Mouse (Mus musculus): ENCODE results near the gene Pdha1. TPM values are rescaled to one million over a fixed set of nuclear protein-coding genes. Genes with fewer than 3 reads are reported as not detected.

Pdha1 gene
- total and polyA plus RNA-seq, 2 experiments from 2014 or later: 156 to 179 TPM

DNA sequence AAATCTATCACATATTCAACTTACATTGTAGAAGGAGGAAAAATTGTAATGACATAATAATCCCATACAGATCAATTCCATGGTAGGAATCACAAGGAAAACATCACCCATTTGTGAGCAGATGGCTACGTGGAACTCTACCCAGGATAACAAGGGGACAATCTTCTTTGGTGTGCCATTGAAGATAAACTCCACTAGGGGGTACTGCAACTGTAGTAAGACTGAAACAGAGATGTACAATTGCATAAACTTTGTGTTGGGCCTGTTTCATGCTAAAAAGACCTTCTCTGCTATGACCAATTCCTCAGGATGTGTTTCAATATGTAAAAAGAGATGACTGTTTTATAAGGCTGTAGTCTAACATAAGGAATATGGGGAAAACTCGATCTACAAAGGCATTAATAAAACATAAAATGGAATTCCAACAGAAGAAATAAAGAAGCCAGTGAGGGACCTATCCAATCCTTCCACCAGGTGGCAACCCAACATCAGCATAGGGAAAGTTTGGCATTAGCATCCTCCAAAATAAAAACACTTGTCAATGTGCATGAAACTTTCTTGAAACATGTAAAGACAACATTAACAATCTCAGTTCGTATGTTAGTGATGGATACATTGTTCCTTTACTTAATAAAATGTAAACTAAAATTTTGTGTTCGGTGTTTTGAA lies 15.1 kb upstream of the Pdha1 start:
- no peak overlapping the region for H3K9ac ChIP-seq (replicated peaks; ENCODE audit: low read length, poor library complexity, severe bottlenecking)
- H3K4me1 ChIP-seq (ENCODE audit: insufficient read depth, low read length): no peaks in the 10 kb centered on the region
- no peaks in the 10 kb centered on the region for H3K27me3 ChIP-seq (ENCODE audit: insufficient read depth, low read length)
- DNase-seq (ENCODE audit: low spot score) (peak; percentile 55), ATAC-seq (ENCODE audit: low FRiP score) (no peak)
- no peaks in the 10 kb centered on the region for H3K9me3 ChIP-seq (ENCODE audit: low read length)
- TF ChIP-seq CTCF (IDR thresholded peaks at IDR 0.05): peak; percentile 78
- H3K4me3 ChIP-seq (ENCODE audit: low read depth, low read length): no peak overlapping the region
- no peak overlapping the region for H3K4me2 ChIP-seq (ENCODE audit: low read depth, low read length, poor library complexity, severe bottlenecking)
- H3K27ac ChIP-seq (ENCODE audit: low read depth, low read length): no peak overlapping the region
- WGBS: 60% methylated on average over 4 of the region's 4 CpGs
- no peaks in the 10 kb centered on the region for H3K36me3 ChIP-seq (ENCODE audit: insufficient read depth, low read length)

DNA sequence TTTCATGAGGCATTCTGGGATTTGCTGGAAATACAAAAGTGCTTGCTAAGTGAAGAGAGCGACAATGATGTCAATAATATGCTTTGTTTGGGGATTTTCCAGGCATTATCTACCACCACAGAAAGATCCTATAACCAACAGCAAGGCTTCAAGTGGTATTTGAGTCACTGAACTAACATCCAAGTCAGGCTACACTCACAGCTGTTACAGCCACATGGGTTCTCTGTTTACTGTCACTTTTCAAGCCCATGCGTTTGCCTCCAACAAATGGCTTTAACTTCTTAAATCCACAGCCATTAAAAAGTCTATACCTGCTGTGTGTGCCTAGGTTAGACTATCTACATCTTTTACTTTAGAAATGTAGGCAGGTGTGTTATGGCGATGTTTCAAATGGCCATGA lies 10.6 kb upstream of the Pdha1 start:
- H3K36me3 ChIP-seq (ENCODE audit: insufficient read depth, low read length): no peaks in the 10 kb centered on the region
- DNase-seq (ENCODE audit: low spot score) (no peak), ATAC-seq (ENCODE audit: low FRiP score) (no peak)
- 78% methylated on average over 3 of the region's 3 CpGs for WGBS
- no peak overlapping the region for H3K4me3 ChIP-seq (ENCODE audit: low read depth, low read length)
- H3K27ac ChIP-seq (ENCODE audit: low read depth, low read length): no peak overlapping the region
- no peaks in the 10 kb centered on the region for H3K27me3 ChIP-seq (ENCODE audit: insufficient read depth, low read length)
- TF ChIP-seq CTCF (IDR thresholded peaks at IDR 0.05): no peak
- no peaks in the 10 kb centered on the region for H3K9me3 ChIP-seq (ENCODE audit: low read length)
- H3K9ac ChIP-seq (replicated peaks; ENCODE audit: low read length, poor library complexity, severe bottlenecking): no peak overlapping the region
- no peak overlapping the region for H3K4me2 ChIP-seq (ENCODE audit: low read depth, low read length, poor library complexity, severe bottlenecking)
- no peaks in the 10 kb centered on the region for H3K4me1 ChIP-seq (ENCODE audit: insufficient read depth, low read length)

DNA sequence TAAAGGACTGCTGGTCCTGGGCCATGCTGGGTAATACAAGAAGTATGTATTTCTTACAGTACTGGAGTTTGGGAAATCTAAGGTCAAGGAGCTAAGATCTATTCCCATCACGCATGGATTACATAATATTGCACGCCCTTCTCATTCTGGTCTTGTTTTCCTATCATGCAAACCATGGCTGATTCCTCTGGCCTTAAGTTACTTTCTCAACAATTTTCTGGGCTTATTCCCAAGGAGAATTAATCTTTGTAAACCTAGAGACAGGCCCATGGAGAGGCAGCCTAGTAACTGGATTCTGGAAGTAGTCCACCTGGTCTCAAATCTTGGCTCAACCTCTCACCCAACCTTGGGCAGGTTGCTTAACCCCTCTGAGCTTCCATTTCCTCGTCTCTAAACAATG lies 9.2 kb upstream of the Pdha1 start:
- Histone ChIP-seq H3K36me3 (ENCODE audit: insufficient read depth, low read length) (no peaks in the 10 kb centered on the region), H3K4me3 (ENCODE audit: low read depth, low read length) (no peak overlapping the region), H3K4me2 (ENCODE audit: low read depth, low read length, poor library complexity, severe bottlenecking) (no peak overlapping the region), H3K9me3 (ENCODE audit: low read length) (no peaks in the 10 kb centered on the region), H3K9ac (replicated peaks; ENCODE audit: low read length, poor library complexity, severe bottlenecking) (no peak overlapping the region), H3K4me1 (ENCODE audit: insufficient read depth, low read length) (no peaks in the 10 kb centered on the region), H3K27me3 (ENCODE audit: insufficient read depth, low read length) (no peaks in the 10 kb centered on the region), H3K27ac (ENCODE audit: low read depth, low read length) (no peak overlapping the region)
- no peak for ATAC-seq (ENCODE audit: low FRiP score)
- TF ChIP-seq CTCF (IDR thresholded peaks at IDR 0.05): no peak
- 84% methylated on average over 3 of the region's 3 CpGs for whole genome bisulfite sequencing
- no peak for DNase-seq (ENCODE audit: low spot score)

DNA sequence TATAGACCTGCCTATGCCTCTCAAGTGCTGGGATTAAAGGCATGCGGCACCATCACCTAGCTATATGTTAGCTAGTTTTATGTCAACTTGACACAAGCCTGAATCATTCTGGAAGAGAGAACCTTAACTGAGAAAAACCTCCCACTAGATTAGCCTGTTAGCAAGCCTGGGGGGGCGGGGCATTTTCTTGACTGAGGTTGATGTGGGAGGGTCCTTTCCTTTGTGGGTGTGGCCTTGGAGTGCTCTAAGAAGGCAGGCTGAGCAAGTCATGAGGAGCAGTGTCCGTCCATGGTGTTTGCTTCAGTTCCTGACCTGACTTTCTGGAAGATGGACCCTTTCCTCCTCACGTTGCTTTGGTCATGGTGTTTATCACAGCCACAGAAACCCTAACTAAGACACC lies 8.6 kb upstream of the Pdha1 start:
- Histone ChIP-seq H3K4me2 (ENCODE audit: low read depth, low read length, poor library complexity, severe bottlenecking) (no peak overlapping the region), H3K4me1 (ENCODE audit: insufficient read depth, low read length) (no peaks in the 10 kb centered on the region), H3K9me3 (ENCODE audit: low read length) (no peaks in the 10 kb centered on the region), H3K4me3 (ENCODE audit: low read depth, low read length) (no peak overlapping the region), H3K27me3 (ENCODE audit: insufficient read depth, low read length) (no peaks in the 10 kb centered on the region), H3K27ac (ENCODE audit: low read depth, low read length) (no peak overlapping the region), H3K36me3 (ENCODE audit: insufficient read depth, low read length) (no peaks in the 10 kb centered on the region), H3K9ac (replicated peaks; ENCODE audit: low read length, poor library complexity, severe bottlenecking) (no peak overlapping the region)
- no peak for ATAC-seq (ENCODE audit: low FRiP score)
- WGBS: 86% methylated on average over 4 of the region's 4 CpGs
- DNase-seq (ENCODE audit: low spot score): no peak
- no peak for TF ChIP-seq CTCF (IDR thresholded peaks at IDR 0.05)

DNA sequence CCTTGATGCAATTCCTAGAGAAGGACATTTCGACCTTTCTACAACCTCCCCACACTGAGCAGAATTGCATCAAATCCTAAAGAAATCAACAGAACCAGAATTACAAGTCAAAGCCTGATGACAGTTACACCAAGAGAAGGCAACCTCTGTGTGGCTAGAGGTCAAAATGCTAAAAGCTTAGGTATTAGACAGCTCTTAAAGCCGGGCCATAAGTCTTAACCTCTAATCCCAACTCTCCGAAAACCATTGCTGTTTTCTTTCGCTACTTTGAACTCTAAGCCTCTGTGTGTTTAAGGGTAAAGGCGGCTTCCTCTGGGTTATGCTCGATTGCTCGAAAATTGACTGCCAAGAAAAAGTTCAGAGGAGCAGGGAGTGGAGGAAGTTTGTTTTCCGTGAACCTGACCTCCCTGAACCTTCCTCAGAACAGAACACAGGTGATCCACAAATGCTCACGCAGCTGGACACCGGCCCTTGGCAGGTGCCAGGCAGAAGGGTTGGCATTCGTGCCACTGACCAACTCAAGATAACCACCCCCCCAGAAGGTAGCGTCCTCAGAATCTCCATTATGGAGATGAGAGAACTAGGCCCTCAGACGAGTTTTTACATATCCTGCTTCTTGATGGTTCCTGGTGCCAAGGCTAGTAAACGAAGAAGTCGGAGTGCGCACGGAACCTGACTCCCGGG lies 894 bp downstream of the Pdha1 start:
- 23% methylated on average over 18 of the region's 18 CpGs for WGBS
- no peaks in the 10 kb centered on the region for H3K36me3 ChIP-seq (ENCODE audit: insufficient read depth, low read length)
- no peaks in the 10 kb centered on the region for H3K9me3 ChIP-seq (ENCODE audit: low read length)
- H3K4me2 ChIP-seq (ENCODE audit: low read depth, low read length, poor library complexity, severe bottlenecking): peak overlapping the region; percentile 40
- peak overlapping the region; percentile 56 for H3K9ac ChIP-seq (replicated peaks; ENCODE audit: low read length, poor library complexity, severe bottlenecking)
- no peaks in the 10 kb centered on the region for H3K4me1 ChIP-seq (ENCODE audit: insufficient read depth, low read length)
- peak overlapping the region; percentile 59 for H3K4me3 ChIP-seq (ENCODE audit: low read depth, low read length)
- no peak for DNase-seq (ENCODE audit: low spot score)
- H3K27ac ChIP-seq (ENCODE audit: low read depth, low read length): peak overlapping the region; percentile 80; the same call in 1 of the 2 replicates
- H3K27me3 ChIP-seq (ENCODE audit: insufficient read depth, low read length): no peaks in the 10 kb centered on the region
- no peak for TF ChIP-seq CTCF (IDR thresholded peaks at IDR 0.05)
- ATAC-seq (ENCODE audit: low FRiP score): peak; percentile 6; the same call in 1 of the 2 replicates

DNA sequence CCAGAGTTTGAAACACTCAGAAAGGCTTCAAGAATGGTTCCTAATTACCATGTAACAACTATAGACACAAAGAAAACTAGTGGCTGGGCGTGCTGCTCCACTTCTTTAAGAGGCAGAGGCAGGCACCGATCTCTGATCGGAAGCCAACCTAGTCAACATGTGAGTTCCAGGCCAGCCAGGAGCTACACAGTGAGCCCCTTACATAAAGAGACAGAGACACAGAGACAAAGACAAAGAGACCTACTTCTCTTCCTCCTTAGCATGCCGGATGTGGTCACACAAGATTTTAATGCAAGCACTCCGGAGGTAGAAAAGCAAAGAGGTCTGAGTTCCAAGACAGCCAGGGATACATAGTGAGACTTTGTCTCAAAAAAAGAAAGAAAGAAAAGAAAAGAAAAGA lies 2.1 kb downstream of the Pdha1 start:
- ATAC-seq (ENCODE audit: low FRiP score): no peak
- WGBS: 30% methylated on average over 5 of the region's 5 CpGs

More for the DNA sequence above, 2.1 kb downstream of the Pdha1 start:
- peak; percentile 10 for DNase-seq (ENCODE audit: low spot score)
- no peaks in the 10 kb centered on the region for H3K36me3 ChIP-seq (ENCODE audit: insufficient read depth, low read length)
- H3K4me3 ChIP-seq (ENCODE audit: low read depth, low read length): peak overlapping the region; percentile 59
- H3K27ac ChIP-seq (ENCODE audit: low read depth, low read length): no peak overlapping the region
- H3K4me2 ChIP-seq (ENCODE audit: low read depth, low read length, poor library complexity, severe bottlenecking): peak overlapping the region; percentile 40
- H3K4me1 ChIP-seq (ENCODE audit: insufficient read depth, low read length): no peaks in the 10 kb centered on the region
- no peaks in the 10 kb centered on the region for H3K9me3 ChIP-seq (ENCODE audit: low read length)
- TF ChIP-seq CTCF (IDR thresholded peaks at IDR 0.05): no peak
- no peaks in the 10 kb centered on the region for H3K27me3 ChIP-seq (ENCODE audit: insufficient read depth, low read length)
- H3K9ac ChIP-seq (replicated peaks; ENCODE audit: low read length, poor library complexity, severe bottlenecking): no peak overlapping the region

All from midbrain, postnatal 0 days (tissue).